Mouse (Mus musculus) lung, adult 2 months (tissue): ENCODE measurements at regions not wholly inside any gene's neighbourhood (a gene's known extent, or its start where the extent isn't known, plus 50 kb on each side); places are given as distances from the start of the nearest gene placed in this dataset.

Source experiments
- CTCF ChIP-seq: fragments of 200-500 bp; IDR thresholded peaks from 2 replicates; pipeline ENCODE4 v1.5.1; 2011; ENCODE audit warnings: mild to moderate bottlenecking, low read length, control low read depth; ENCODE audit not compliant: insufficient read depth
- POLR2A ChIP-seq: fragments of 200-500 bp; IDR thresholded peaks from 2 replicates; pipeline ENCODE4 v1.6.1; 2011; ENCODE audit warnings: low read depth, mild to moderate bottlenecking, control low read depth, low read length, borderline replicate concordance; ENCODE audit errors: extremely low read depth

DNA sequence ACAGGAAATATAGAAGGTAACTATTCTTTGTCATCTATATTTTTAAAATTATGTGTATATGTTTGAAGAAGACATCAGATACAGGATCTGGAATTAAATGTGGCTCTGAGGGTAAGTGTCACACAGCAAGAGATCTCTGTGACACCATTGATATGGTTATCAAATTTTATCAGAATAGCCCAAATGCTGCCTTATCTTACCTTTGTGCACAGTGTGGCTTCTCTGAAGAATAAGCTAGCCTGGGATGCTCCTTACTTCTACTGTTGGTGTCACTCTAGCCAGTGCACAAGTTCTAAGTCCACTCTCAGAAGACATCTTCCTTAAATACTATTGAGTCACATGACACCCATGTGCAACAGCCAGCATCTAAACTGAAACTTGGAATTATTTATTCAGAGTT lies 194.0 kb upstream of the Fat4 start:
- TF ChIP-seq POLR2A (no peak), CTCF (no peak)
